Mouse (Mus musculus) brain, embryonic 14.5 days (tissue): ENCODE results near the gene C1s1.

Source experiments
- CTCF ChIP-seq: fragments of 200-500 bp; IDR thresholded peaks from 2 replicates; pipeline ENCODE4 v1.5.1; 2012; ENCODE audit warnings: inconsistent platforms, mild to moderate bottlenecking, moderate library complexity, borderline replicate concordance; ENCODE audit not compliant: insufficient read depth, insufficient read length; ENCODE audit errors: extremely low read depth
- POLR2A ChIP-seq: fragments of 200-500 bp; IDR thresholded peaks from 2 replicates; pipeline ENCODE4 v1.6.1; 2012; ENCODE audit warnings: mild to moderate bottlenecking, inconsistent platforms, borderline replicate concordance; ENCODE audit not compliant: poor library complexity, insufficient read depth, insufficient read length, severe bottlenecking; ENCODE audit errors: extremely low read depth

DNA sequence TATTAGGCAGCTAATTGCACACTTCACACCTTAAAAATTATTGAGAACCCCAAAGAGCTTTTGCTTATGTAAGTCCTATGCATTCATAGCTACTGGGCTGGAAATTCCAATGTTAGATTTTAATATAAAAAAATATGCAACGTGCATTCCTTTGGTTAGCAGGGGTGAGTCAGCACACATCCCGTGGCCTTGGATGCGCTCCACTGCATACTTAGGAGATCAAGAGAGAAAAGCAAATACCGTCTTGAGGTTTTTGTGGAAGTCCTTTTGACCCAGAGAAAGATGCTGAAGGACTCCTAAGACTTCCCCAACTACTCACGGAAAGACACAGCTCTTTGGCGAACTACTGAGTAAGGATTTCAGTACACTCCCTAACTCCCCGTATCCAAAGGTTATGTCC is 57.3 kb downstream of the C1s1 start:
- no peak for TF ChIP-seq CTCF
- TF ChIP-seq POLR2A, result no peak
